Mouse (Mus musculus): ENCODE results near the gene Iqgap1.
"Not testable (repeated sequence)": the region's sequence is repeated elsewhere in the genome, so short reads cannot be mapped to it uniquely, and the experiment has no call there.

Iqgap1 gene

DNA sequence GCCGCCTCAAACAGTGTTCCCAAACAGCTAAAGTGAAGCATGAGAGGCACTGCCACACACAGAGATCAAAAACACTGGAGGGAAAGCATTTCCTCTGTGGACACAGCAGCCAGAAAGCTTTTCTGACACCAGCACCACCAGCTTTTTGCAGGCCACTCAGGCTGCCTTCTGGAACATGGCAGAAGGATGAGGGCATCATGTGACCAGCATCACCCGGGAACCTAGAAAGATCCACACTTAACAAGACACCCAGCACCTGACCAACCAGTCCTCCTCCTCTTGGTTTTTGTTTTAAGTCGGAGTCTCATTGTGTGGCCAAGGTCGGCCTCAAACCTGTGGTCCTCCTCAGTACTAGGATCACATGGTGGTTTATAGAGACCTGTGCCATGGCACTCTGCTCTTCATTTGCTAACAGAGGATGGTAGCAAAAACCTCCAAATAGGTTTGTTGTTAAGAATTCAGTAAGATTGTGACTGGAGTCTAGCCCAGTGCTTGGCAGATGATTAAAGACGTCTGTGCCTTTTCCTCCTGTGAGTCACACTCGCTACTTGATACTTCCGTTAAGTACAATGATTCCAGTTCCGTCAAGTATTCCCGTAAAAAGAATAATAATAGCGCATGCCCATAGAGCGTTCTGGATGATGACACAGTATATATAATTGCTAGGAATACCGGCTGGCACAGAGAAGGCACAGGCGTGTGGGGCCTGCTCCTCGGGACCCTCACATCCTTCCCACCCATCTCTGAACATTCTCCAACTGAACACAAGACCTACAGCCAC lies 51.8 kb downstream of the Iqgap1 start:
- no peak for DNase-seq (ENCODE audit: low read depth, low spot score)

DNA sequence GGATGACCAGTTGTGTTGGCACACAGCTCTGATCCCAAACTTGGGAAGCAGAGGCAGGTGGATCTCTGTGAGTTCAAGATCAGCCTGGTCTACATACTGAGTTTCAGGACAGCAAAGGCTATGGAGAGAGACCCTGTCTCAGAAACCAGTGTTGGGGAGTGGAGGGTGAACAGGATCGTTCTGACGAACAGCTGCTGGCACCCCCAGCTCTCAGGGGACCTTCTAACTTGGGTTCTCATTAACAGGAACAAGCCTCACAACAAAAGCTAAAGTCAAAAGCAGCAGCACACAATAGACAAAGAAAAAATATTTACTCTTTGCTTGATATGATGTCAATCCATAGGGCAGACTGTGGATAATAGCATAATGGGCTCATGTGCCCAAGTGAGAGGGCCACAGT lies 55.3 kb downstream of the Iqgap1 start:
- DNase-seq (ENCODE audit: low read depth, low spot score): no peak

DNA sequence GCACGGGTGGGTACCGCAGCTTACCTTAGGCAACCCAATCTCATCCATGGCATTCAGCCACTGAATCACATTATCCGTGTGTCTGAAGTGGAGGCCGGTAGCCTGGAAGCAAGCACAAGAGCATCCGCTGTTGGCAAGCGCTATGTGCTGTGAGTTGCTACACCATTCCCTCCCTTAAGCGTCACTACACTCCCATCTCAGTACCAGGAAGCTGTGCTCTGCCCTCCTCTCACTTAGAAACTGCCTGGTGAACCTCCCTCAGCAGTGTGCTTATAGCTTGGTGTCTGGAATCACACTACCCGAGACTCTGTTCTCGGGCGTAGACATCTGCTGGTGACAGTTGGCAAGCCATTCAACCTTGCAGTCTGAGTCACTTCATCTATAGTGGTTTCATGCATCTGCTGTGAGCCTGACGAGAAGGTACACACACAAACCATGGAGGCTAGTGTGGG lies 58.9 kb downstream of the Iqgap1 start:
- no peak for DNase-seq (ENCODE audit: low read depth, low spot score)

DNA sequence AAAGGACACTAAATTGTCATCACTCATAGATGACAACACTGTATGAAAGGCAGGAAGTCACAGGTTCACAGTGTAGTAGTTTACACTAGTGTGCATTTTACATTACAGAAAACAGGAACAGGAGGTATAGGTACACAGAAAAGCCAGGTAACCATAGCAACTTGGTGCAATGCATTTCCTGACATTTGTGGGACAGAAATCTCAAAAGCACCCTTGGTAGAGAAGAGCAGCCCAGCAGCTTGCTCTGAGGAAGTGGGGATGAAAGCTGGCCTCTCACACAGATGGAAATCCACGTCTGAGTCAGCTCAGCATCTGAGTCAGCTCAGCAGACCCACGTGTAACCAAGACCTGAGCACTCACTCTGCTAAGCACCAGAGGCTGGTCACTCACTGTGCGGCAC lies 59.7 kb downstream of the Iqgap1 start:
- no peak for DNase-seq (ENCODE audit: low read depth, low spot score)

DNA sequence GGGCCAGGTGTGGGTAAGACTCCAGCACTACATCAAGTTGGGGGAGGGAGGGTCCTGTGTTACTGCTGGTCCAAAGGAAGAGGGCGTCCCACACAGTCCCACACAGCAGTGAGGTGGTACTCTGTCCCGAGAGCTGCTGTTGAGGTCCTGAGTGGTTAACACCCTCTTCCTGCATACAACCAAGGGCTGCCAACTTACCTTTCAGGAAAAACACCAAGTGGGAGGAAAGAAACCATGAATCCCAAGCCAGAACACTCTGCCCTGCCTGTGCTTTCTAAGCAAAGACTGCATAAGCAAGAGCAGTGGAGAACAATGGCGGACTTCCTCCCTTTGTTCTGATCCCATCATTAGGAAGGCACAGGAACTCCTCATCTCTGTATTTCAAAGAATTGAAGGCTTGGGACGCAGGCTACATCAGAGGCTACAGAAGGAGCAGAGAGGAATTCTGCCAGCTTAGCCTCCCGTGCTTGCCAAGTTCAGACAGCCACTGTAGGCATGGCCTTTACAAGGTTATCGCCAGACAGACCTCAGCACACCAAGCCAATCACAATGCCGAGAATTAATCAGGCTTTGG lies 61.8 kb downstream of the Iqgap1 start:
- no peak for DNase-seq (ENCODE audit: low read depth, low spot score)

DNA sequence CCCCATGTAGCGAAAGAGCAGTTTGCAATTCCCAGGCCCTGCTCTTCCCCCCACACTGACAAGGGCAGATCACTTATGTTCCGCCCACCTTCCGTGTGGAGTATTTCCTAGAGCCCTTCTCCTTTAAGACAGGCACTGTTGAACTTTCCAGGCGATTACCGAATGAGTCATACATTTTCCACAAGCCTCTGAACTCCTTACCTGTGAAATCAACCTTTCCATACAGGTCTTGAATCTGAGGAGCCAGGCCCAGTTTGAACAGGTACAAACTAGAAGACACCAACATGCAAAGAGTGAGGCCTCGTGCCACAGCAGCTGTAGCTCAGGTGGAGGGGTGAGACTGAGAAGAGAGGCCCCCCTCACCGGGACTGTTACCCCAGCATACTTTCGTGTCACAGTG lies 63.5 kb downstream of the Iqgap1 start:
- DNase-seq (ENCODE audit: low read depth, low spot score): no peak

DNA sequence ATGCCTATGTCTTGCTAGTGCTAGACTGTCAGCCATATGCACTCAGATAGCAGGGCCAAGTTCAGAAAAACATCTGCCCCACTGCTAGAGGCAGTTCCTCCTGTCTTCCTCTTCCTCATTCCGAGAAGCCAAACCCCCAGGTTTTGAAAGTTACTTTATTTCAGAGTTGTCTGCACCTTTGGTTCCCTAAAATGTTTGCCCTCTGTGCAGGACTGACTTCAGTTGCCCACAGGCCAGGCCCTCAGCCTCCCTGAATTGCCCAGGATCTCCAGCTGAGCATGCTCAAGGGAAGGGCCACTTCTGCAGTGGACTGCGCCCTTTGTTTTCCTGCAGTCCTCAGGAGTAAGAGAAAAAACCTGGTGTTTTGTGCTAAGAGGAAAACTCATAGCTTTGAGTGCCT lies 71.7 kb downstream of the Iqgap1 start:
- no peak for DNase-seq (ENCODE audit: low read depth, low spot score)

DNA sequence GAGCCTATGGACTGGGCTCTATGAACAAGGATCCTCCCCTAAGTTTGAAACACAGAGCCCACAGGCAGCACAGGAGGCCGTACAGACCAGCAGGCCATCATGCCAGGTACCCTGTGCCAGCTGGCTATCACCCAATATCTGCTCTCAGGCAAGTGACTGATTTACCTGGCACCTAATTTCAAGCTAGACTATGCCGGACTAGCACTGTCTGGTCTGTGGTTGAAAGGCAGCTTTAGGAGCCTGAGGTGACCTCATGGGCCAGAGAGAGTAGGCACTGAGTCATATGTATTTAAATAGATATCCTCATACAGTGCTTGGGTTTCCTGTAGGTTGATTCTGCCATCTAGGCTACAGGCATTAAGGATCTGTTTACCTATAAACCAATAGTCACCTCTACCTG lies 72.2 kb downstream of the Iqgap1 start:
- no peak for DNase-seq (ENCODE audit: low read depth, low spot score)

DNA sequence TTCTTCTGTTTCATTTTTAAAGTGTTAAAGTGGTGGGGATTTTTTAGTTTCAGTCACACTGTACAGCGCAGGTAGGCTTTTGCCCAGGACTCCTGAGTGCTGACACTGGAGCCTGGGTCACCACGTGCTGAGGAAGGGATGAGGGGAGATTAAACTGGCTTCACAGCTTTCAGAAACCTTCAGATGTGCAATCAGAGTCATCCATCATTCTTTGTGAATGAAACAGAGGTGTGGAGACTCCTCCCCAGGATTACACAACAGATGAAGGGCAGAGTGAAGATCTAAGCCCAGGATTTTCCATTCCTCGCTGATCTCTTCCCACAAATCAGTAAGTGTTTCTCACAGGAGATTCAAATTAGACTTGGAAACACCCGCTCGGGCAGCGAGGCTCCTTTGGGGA lies 76.2 kb downstream of the Iqgap1 start:
- DNase-seq (ENCODE audit: low read depth, low spot score): no peak

DNA sequence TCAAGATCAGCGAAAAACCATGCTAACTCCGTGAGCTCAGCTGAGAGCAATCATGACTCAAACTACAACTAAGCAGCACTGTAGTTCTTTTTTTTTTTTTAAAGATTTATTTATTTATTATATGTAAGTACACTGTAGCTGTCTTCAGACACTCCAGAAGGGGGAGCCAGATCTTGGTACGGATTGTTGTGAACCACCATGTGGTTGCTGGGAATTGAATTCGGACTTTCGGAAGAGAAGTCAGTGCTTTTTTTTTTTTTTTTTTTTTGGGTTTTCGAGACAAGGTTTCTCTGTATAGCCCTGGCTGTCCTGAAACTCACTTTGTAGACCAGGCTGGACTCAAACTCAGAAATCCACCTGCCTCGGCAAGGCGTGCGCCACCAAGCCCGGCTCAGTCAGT lies 76.7 kb downstream of the Iqgap1 start:
- not testable (repeated sequence) for DNase-seq (ENCODE audit: low read depth, low spot score)

DNA sequence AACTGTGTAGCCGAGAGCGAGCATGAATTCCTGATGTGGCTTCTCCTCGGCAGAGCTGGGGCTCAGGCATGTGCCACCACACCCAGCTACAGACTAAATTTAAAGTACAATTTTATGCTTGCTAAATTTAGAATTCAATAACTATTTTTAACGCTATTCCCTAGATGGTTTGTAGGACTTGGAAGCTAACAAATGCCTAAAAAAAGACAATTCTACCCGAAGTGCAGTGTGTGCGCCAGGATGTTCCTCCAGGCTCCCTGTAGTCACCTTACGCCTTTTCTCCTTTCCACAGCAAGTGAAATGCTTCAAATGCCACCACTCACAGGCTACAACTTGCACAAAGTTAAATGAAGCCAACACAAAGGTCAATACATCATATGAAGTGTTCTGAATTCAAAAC lies 78.4 kb downstream of the Iqgap1 start:
- DNase-seq (ENCODE audit: low read depth, low spot score): no peak

DNA sequence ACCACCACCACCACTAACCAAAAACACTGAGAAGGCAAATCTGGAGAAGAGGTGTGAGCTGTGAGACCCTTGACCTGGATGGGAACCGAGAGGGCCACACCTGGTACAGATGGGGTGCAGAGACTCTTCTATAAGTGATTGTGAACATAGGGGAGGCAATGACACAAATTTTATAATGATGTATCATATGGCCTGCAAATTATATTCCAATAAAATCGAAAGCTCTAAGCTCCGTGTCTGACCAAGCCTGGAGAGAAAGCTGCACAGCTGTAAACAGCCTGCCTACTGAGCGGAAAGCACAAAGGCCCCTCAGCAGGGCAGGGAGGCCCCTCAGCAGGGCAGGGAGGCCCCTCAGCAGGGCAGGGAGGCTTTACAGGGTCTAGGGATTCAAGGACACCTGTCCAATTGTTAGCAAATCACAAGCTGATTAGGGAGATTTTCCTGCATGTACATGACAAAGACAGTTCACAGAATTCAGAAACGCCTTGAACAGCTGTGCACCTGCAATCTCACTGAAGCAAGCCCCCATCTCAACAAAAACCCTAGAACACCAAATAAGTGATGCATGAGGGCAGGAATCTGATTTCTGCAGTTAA lies 79.5 kb downstream of the Iqgap1 start:
- DNase-seq (ENCODE audit: low read depth, low spot score): no peak

DNA sequence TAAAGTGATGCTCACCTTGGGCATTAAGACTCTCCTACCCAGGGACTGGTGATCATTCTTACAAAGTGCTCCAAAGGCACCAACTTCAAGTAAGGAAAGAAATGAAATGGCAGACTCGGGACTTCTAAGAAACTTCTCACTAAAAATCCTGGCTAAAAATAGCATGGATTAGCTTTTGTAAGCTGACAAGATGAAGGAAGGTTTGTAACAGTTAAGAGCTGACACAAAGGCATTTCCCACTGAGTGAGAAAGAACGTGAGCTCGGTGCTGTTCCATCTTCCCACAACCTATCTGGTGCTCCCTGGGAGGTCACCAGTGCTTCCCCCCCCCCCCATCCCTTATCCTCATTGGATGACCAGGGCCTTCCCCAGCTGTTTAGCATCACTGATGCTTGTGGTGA lies 80.0 kb downstream of the Iqgap1 start:
- DNase-seq (ENCODE audit: low read depth, low spot score): no peak

DNA sequence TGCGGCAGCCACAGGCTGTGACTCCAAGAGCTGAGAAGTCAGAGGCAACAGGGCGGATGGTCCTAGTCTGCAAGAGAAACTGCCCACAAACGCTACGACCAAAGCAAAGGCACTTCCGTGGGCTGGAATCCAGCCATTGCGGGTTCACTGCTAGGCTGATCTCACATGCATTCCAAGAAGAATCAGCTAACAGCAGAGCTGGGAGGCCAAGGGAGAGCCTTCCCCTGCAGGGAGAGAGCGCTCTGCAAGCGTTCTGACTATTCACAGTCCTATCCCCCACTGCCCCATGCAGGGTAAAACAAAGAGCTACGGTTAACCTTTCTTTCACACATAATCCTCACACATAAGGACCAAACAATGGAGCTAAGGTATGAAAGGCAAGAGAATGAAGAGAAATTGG lies 80.5 kb downstream of the Iqgap1 start:
- DNase-seq (ENCODE audit: low read depth, low spot score): peak; percentile 19

DNA sequence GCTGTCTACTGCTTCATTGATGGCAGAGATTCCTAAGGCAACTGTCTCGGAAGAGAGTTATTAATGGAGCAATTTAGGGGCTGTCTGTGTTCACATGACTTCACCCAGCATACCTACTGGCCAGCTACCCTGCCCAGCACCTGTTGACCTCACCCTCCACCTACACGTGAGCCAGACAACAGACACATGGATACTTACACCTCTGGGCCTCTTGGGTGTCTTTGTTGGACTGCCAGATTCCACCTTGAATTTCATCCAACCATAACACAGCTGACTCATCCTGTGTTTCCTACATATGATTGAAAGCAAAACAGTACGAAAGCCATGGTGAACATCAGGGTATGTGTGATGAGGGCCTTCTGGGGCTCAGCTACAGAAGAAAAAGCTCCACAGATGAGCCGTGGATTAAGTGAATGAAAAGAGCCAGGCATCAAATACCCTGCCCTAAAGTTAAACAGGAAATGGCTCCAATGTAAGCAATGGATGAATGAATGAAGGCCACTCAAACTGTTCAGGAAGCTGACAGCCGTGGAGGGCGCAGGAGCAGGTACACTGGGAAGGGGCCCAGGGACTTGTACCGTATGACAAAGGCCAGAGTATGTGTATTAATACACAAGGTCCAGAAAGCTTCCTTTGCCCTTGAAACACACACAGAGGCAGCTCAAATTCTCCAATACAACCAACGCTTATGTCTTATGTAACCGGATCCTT lies 81.7 kb downstream of the Iqgap1 start:
- no peak for DNase-seq (ENCODE audit: low read depth, low spot score)

DNA sequence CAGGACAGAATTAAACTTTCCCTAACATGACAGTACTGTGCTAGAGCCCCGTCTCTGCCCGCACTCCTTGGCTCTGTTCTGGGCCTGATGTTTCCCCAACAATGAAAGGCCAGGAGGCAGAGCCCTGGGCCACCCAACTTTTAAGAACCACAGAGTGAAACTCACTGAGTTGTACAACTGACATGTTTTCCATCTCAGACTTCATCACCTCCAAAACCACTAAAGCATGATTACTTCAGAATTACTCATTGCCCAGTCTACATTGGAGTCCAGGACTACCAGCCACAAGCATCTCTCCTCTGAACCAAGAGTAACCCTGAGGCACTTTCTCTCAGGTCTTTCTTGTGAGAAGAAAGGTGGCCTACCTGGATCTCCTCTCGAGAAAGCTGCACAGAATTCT lies 83.1 kb downstream of the Iqgap1 start:
- no peak for DNase-seq (ENCODE audit: low read depth, low spot score)

DNA sequence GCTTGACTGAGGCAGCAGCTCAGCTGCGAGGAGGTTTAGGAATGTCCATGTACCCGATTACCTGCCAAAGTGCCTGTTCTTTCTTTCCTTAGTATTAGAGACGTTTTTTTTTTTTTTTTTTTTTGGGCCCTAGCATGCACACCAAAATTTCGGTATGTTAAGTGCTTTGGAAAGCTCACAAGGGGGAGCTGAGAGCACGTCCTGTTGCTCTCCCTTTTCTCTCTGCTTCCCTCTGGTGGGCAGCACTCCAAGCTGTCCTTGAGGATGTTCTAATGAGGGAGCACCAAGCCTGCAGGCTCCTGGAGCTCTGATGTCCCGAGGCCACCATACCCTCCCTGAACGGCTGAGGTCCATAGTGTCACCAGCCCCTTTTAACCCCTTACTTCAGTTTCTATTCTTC lies 84.8 kb downstream of the Iqgap1 start:
- peak; percentile 59 for DNase-seq (ENCODE audit: low read depth, low spot score)

DNA sequence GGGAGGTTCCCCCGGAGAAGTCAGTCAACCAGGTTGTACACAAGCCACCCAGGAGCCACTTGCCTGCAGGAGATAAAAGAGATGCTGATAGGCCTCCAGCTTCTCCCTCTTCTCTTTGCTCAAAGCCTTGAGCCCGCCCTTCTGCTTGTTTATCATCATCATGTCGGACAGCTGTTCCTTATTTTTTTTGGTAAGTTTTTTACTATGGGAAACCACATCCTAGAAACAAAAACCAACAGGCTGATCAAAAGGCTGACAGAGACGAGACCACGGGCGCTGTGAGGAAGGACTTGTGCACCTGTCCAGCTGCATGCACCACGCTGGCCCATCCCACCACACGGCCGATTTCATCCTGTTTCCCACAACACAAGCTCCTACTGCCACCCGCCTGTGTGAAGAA lies 89.6 kb downstream of the Iqgap1 start:
- no peak for DNase-seq (ENCODE audit: low read depth, low spot score)

DNA sequence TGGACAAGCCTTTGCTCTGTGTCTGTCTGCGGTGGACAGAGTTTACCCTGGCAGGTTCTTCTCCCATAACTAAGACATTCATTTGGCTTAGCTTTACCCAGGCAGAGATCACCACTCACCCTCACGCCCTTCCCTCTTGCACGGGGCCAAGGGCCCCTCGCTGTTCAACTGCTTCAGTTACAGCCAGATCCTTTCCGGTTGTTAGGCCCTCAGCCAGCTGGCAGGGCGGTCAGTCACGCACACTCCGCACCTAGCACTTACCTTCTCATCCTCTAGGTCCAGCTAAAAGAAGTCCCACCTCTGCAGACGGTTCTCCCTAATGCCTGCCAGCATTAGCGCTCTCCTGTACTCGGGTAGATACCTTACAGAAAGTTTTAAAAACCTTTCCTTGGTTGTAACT lies 92.8 kb downstream of the Iqgap1 start:
- no peak for DNase-seq (ENCODE audit: low read depth, low spot score)

DNA sequence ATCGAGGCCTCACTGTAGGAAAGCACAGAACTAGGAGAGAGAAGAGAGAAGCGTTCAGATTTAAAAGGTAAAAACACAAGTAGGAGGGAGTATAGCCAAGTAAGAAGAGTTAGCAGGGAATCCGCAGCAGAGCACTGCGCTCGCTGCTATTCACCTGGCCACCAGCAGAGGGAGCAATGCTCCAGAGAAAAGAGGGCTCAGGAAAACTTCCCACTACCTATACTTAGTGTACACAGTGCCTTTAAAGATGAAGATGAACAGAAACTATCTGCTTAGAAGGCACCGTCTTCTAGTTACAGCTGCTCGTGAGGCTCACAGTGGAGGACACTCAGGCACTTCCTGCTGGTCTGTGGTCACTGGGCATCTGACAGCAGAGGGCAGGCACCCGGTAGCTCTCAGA lies 96.1 kb downstream of the Iqgap1 start:
- DNase-seq (ENCODE audit: low read depth, low spot score): peak; percentile 72

DNA sequence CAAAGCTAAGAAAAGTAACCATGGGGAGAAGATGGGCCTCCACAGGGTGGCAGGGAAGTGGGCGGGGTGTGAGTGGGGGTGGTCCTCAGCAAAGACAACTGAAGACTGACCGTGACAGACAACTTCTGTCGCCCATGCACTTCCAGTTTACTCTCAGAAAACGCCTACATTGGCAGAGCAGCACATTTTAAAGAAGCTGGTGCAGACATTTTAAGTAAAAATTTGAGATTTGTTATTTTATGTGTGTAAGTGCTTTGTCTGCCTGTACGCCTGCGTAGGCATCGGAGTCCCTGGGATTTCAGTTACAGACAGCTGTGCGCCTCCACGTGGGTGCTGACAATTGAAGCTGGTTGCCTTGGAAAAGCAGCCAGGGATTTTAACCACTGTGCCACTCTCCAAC lies 104.7 kb downstream of the Iqgap1 start:
- DNase-seq (ENCODE audit: low read depth, low spot score): no peak

DNA sequence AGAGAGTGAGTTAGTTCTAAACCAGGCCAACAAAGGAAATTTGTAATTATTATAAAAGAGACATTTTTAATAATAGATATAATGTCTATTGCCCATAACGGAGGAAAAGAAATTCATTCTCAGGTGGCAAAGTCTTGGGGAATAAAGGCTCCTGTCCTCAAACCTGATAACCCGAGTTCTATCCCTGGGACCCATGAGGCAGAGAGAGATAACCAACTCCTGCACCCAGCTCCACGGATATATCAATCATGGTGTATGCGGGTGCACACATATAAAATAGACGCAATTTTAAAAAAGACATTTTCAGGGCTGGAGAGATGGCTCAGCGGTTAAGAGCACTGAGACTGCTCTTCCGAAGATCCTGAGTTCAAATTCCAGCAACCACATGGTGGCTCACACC lies 106.2 kb downstream of the Iqgap1 start:
- DNase-seq (ENCODE audit: low read depth, low spot score): no peak

DNA sequence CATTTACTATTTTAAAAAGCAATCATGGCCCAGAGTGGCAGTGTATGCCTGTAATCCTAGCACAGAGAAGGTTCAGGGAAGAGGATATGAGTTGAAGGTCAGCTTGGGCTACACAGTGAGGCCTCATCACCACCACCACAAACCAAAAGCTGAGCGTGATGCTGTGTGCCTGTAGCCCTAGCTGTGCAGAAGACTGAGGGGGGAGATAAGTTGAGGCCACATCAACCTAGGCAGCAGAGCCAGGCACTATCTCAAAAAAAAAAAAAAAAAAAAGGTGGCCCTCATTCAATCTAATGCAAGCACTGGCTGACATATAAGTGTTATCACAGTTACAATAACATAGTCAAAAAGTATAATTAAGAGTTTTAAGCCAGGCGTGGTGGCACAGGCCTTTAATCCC lies 106.7 kb downstream of the Iqgap1 start:
- DNase-seq (ENCODE audit: low read depth, low spot score): no peak

Measured in mesoderm, embryonic 11.5 days (tissue).